Mouse (Mus musculus) liver, embryonic 11.5 days (tissue): Measurements from ENCODE around the gene Ntm. TPM values are rescaled to one million over a fixed set of nuclear protein-coding genes. Genes with fewer than 3 reads are reported as not detected.

Experiments used
- ATAC-seq: fragments of 200-750 bp; cut with Nextera tagmentation; replicated peaks from 2 replicates; pipeline ENCODE4 v1.8.0; 2017; ENCODE audit warnings: moderate number of reproducible peaks, mild to moderate bottlenecking, moderate TSS enrichment, moderate library complexity; ENCODE audit not compliant: low FRiP score
- DNase-seq: peaks from one replicate; pipeline ENCODE4 v3.0.0-alpha.2; 2017; ENCODE audit warnings: low spot score
- H3K27ac ChIP-seq: fragments of 300-500 bp; sonication (generic); 2 replicates; pipeline ENCODE4 v1.5.1; 2014; ENCODE audit warnings: mild to moderate bottlenecking, low read depth, low read length, control low read depth
- H3K27me3 ChIP-seq: fragments of 300-500 bp; sonication (generic); replicated peaks from 2 replicates; pipeline ENCODE4 v1.6.1; 2014; ENCODE audit warnings: low read length, mixed read lengths; ENCODE audit not compliant: control insufficient read depth, insufficient read depth
- H3K36me3 ChIP-seq: fragments of 300-500 bp; sonication (generic); 2 replicates; pipeline ENCODE4 v1.6.1; 2014; ENCODE audit warnings: mild to moderate bottlenecking, low read length, moderate library complexity, mixed read lengths; ENCODE audit not compliant: control insufficient read depth, insufficient read depth
- H3K4me1 ChIP-seq: fragments of 300-500 bp; sonication (generic); replicated peaks from 2 replicates; pipeline ENCODE4 v1.6.1; 2014; ENCODE audit warnings: low read length, mixed read lengths; ENCODE audit not compliant: control insufficient read depth, insufficient read depth
- H3K4me2 ChIP-seq: fragments of 300-500 bp; sonication (generic); 2 replicates; pipeline ENCODE4 v1.6.1; 2014; ENCODE audit warnings: mild to moderate bottlenecking, control low read depth, moderate library complexity
- H3K4me3 ChIP-seq: fragments of 300-500 bp; sonication (generic); 2 replicates; pipeline ENCODE4 v1.5.1; 2014; ENCODE audit warnings: low read depth, low read length, control low read depth
- H3K9ac ChIP-seq: fragments of 300-500 bp; sonication (generic); 2 replicates; pipeline ENCODE4 v1.6.1; 2014; ENCODE audit warnings: low read depth, low read length, control low read depth
- H3K9me3 ChIP-seq: fragments of 300-500 bp; sonication (generic); 2 replicates; pipeline ENCODE4 v1.6.1; 2016; ENCODE audit warnings: low read length, inconsistent platforms, mixed read lengths; ENCODE audit not compliant: control insufficient read depth
- WGBS: fragments of 180-500 bp; shearing (Covaris S2); extraction: QIAGEN DNeasy Blood & Tissue Kit; methylation state at CpG from one replicate; pipeline ENCODE4 v1.1.7; 2014; 5-methylcytosine and 5-hydroxymethylcytosine counted together
- polyA plus RNA-seq: library from polyadenylated mRNA; unstranded; fragments of >200 nt; fragmentation: Nextera tagmentation; extraction: Ambion mirVana; gene quantifications from 2 replicates; pipeline ENCODE4 v1.2.1, GENCODE M21; 2014

The Ntm gene
- polyA plus RNA-seq, 1 experiment from 2014 or later: 4.4 TPM

- H3K4me2 ChIP-seq: no peak overlapping the region
- H3K9me3 ChIP-seq: no peaks in the 10 kb centered on the region
- H3K4me3 ChIP-seq: no peak overlapping the region
- ATAC-seq (no peak), DNase-seq (no peak)
- H3K27ac ChIP-seq: no peak overlapping the region
- H3K36me3 ChIP-seq: no peaks in the 10 kb centered on the region
- 79% methylated on average over 2 of the region's 2 CpGs for WGBS
- H3K4me1 ChIP-seq: no peaks in the 10 kb centered on the region
- H3K27me3 ChIP-seq: no peaks in the 10 kb centered on the region
- no peak overlapping the region for H3K9ac ChIP-seq
These were observed 888.4 kb downstream of the Ntm start for GRCm38 (mm10) chr9:29074494-29074893.

DNA sequence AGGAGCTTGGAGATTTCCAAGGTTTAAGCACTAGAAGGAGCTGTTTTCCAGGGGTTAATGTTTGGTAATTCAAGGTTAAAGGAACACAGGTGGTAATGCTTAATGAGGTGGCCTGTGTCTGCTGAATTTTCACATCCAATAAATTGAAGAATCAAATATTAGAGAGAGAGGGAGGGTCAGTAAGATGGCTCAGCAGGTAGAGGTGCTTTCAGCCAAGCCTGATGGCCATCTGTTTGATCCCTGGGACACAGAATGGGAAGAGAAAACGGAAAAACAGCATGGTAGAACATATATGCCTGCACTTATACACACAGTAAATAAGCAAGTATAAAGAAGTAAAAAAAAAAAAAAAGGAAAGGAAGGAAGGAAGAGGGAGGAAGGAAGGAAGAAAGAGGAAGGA, 890.9 kb downstream of the Ntm start:
- ATAC-seq (no peak), DNase-seq (no peak)
- no peak overlapping the region for H3K27ac ChIP-seq
- H3K4me3 ChIP-seq: no peak overlapping the region
- H3K9me3 ChIP-seq: no peaks in the 10 kb centered on the region
- no peaks in the 10 kb centered on the region for H3K36me3 ChIP-seq
- no peak overlapping the region for H3K4me2 ChIP-seq
- H3K27me3 ChIP-seq: no peaks in the 10 kb centered on the region
- H3K4me1 ChIP-seq: no peaks in the 10 kb centered on the region
- WGBS: 68% methylated on average over 1 of the region's 1 CpGs
- H3K9ac ChIP-seq: no peak overlapping the region

DNA sequence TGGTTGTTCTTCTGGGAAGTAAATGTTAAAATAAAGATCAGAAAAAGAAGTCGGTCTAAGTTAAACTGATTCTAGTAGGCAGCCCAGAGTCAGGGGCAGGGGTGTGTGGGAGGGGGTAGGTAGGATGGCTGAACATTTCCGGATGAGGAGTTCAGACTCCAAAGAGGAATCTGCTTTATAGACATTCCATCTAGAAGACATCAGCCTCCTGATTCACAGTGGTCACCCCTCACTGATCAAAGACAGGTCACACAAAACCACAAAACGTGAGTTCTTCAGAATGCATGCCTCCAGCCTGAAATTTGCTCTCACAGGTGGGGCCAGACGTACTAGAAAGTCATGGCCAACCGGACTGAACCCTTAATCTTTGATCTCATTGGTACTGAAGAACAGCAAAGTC, 895.4 kb downstream of the Ntm start:
- no peak overlapping the region for H3K27ac ChIP-seq
- H3K27me3 ChIP-seq: no peaks in the 10 kb centered on the region
- ATAC-seq (no peak), DNase-seq (no peak)
- no peaks in the 10 kb centered on the region for H3K4me1 ChIP-seq
- no peak overlapping the region for H3K4me2 ChIP-seq
- H3K9ac ChIP-seq: no peak overlapping the region
- WGBS: 72% methylated on average over 5 of the region's 5 CpGs
- no peaks in the 10 kb centered on the region for H3K9me3 ChIP-seq
- H3K4me3 ChIP-seq: no peak overlapping the region
- no peaks in the 10 kb centered on the region for H3K36me3 ChIP-seq

DNA sequence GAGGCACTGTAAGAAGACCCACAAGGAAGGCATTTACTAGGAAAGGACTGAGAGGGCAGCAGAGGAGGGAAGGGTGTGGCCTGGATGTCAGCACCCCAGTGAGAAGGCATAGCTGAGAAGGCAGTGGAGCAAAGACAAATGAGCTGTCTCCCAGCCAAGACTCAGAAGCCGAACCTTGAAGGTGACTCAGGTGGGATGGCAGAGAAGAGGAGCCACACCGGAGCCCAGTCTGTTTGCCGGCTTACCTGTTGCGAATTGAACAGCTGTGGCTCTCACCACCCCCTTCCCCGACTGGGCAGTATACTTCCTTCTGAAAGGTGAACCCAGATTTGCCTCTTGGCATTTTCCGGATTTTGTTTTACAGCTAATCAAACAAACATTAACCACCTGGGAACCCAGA, 902.6 kb downstream of the Ntm start:
- Histone ChIP-seq H3K9me3 (no peaks in the 10 kb centered on the region), H3K27ac (no peak overlapping the region), H3K36me3 (no peaks in the 10 kb centered on the region), H3K9ac (no peak overlapping the region), H3K4me3 (no peak overlapping the region), H3K4me1 (no peaks in the 10 kb centered on the region), H3K27me3 (no peaks in the 10 kb centered on the region), H3K4me2 (no peak overlapping the region)
- no peak for DNase-seq
- no peak for ATAC-seq
- 69% methylated on average over 6 of the region's 6 CpGs for WGBS

- ATAC-seq: no peak
- WGBS: 80% methylated on average over 8 of the region's 8 CpGs
- H3K36me3 ChIP-seq: no peaks in the 10 kb centered on the region
These were observed 904.1 kb downstream of the Ntm start for GRCm38 (mm10) chr9:29058811-29059210.

GRCm38 (mm10) chr9:29055637-29056036, 907.3 kb downstream of the Ntm start:
- Histone ChIP-seq H3K4me1 (no peaks in the 10 kb centered on the region), H3K27ac (no peak overlapping the region), H3K4me3 (no peak overlapping the region), H3K9ac (no peak overlapping the region), H3K36me3 (no peaks in the 10 kb centered on the region), H3K4me2 (no peak overlapping the region), H3K9me3 (no peaks in the 10 kb centered on the region), H3K27me3 (no peaks in the 10 kb centered on the region)
- DNase-seq (no peak), ATAC-seq (no peak)
- WGBS: 82% methylated on average over 2 of the region's 2 CpGs

More at GRCm38 (mm10) chr9:29058811-29059210, 904.1 kb downstream of the Ntm start:
- H3K4me1 ChIP-seq: no peaks in the 10 kb centered on the region
- H3K9me3 ChIP-seq: no peaks in the 10 kb centered on the region
- H3K27ac ChIP-seq: no peak overlapping the region
- H3K9ac ChIP-seq: no peak overlapping the region
- no peak overlapping the region for H3K4me3 ChIP-seq
- no peaks in the 10 kb centered on the region for H3K27me3 ChIP-seq
- H3K4me2 ChIP-seq: no peak overlapping the region
- no peak for DNase-seq

DNA sequence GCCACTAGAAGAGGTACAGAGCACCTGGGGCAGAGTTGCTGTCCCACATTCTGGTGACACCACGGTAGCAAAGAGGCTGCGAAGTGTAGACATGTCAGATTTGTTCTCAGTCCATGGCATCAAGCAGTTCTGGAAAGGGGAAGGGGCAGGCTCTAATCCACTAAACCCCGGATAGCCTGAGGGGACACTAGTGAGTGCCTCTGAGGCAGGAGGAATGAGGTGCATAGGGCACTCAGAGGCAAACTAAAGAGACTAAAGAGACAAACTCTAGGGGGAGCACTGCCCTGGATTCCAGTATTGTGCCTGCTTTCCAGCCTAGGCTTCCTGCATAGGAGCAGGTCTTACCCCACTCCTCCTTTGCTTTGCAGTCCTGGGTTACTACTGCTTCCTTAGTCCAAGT, 926.5 kb downstream of the Ntm start:
- DNase-seq: no peak
- H3K9me3 ChIP-seq: no peaks in the 10 kb centered on the region
- no peak for ATAC-seq
- WGBS: 41% methylated on average over 3 of the region's 3 CpGs
- no peaks in the 10 kb centered on the region for H3K36me3 ChIP-seq
- no peak overlapping the region for H3K9ac ChIP-seq
- H3K27ac ChIP-seq: no peak overlapping the region
- H3K27me3 ChIP-seq: no peaks in the 10 kb centered on the region
- H3K4me3 ChIP-seq: no peak overlapping the region
- H3K4me2 ChIP-seq: no peak overlapping the region
- H3K4me1 ChIP-seq: no peaks in the 10 kb centered on the region

DNA sequence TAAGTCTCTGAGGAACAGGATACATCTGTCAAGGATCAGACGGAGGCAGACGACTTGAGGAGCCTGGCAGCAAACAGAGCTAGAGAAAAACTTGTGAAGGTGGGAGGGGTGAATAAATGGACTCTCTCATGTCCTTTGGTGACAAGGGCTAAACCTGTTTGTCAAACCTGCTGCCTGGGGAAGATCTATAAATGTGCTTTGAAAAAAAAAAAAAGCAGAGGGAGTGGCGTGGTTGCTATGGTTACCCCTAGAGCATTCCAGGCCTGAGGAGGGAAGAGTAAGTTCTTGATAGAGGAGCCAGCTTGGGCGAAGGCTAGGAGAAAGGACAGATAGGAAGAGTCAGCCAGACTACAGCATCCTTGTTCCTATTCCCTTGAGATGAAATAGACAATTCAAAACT, 926.9 kb downstream of the Ntm start:
- Histone ChIP-seq H3K4me1 (no peaks in the 10 kb centered on the region), H3K9me3 (no peaks in the 10 kb centered on the region), H3K9ac (no peak overlapping the region), H3K27me3 (no peaks in the 10 kb centered on the region), H3K36me3 (no peaks in the 10 kb centered on the region), H3K4me3 (no peak overlapping the region), H3K4me2 (no peak overlapping the region), H3K27ac (no peak overlapping the region)
- ATAC-seq: no peak
- 28% methylated on average over 4 of the region's 4 CpGs for WGBS
- no peak for DNase-seq

GRCm38 (mm10) chr9:29026410-29026809, 936.5 kb downstream of the Ntm start:
- Histone ChIP-seq H3K36me3 (no peaks in the 10 kb centered on the region), H3K27ac (no peak overlapping the region), H3K4me2 (no peak overlapping the region), H3K4me3 (no peak overlapping the region), H3K9me3 (no peaks in the 10 kb centered on the region), H3K27me3 (no peaks in the 10 kb centered on the region), H3K4me1 (no peaks in the 10 kb centered on the region), H3K9ac (no peak overlapping the region)
- 74% methylated on average over 6 of the region's 6 CpGs for WGBS
- ATAC-seq (no peak), DNase-seq (no peak)
